Mouse (Mus musculus) liver, embryonic 14.5 days (tissue): Measurements from ENCODE around the gene Med19.

Source experiments
- CTCF ChIP-seq: IDR thresholded peaks from 2 replicates; pipeline ENCODE4 v1.5.1; 2016; ENCODE audit warnings: antibody characterized with exemption, low read depth, control low read depth
- EP300 ChIP-seq: IDR thresholded peaks from 2 replicates; pipeline ENCODE4 v1.6.1; 2016; ENCODE audit warnings: antibody characterized with exemption, low read depth

DNA sequence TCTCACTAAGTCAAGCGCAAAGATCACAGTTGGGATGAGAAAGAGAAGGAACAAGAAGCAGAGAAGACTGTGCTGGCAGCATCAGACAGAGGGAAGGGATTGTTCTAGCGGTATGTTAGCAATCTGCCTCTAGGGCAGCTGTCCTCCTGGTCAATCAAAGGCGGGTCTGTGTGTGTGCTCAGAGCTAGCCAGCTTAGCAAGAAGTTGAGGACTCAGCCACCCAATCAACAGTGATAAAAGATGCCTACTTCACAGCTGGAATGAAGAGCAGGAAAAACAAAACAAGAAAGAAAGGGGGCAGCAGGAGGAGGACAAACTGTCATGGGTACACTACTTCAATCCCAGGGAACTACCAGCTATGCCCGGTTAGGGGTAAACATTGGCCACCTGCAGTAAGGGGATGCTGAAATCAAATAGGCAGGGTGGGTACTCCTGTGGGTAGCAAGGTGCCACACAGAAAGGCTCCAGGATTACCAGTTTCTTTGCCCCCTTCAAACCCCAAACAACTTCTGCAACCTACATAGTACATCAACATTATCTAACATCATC is 43.2 kb upstream of the Med19 start:
- TF ChIP-seq CTCF (no peak), EP300 (no peak)
